Mouse (Mus musculus) C2C12 (cell line): ENCODE results near the gene Hp. TPM values are rescaled to one million over a fixed set of nuclear protein-coding genes. Genes with fewer than 3 reads are reported as not detected.

ENCODE experiments used
- H3K27me3 ChIP-seq: one replicate; pipeline ENCODE4 v1.6.1; 2011; ENCODE audit not compliant: control insufficient read depth, insufficient read depth, insufficient read length
- H3K36me3 ChIP-seq: one replicate; pipeline ENCODE4 v1.6.1; 2011; ENCODE audit not compliant: control insufficient read depth, insufficient read depth
- H3K4me3 ChIP-seq: one replicate; pipeline ENCODE4 v1.5.1; 2011; ENCODE audit warnings: mild to moderate bottlenecking, control low read depth; ENCODE audit not compliant: poor library complexity, insufficient read depth, severe bottlenecking
- H3K79me2 ChIP-seq: one replicate; pipeline ENCODE4 v1.6.1; 2011; ENCODE audit not compliant: control insufficient read depth, insufficient read depth
- H3K79me3 ChIP-seq: one replicate; pipeline ENCODE4 v1.6.1; 2011; ENCODE audit warnings: low read depth, control low read depth
- H3ac ChIP-seq: one replicate; pipeline ENCODE3; 2011; ENCODE audit warnings: low read depth; ENCODE audit not compliant: control insufficient read depth, insufficient read length
- CEBPB ChIP-seq: IDR thresholded peaks from one replicate; pipeline ENCODE4 v1.6.1; 2011; ENCODE audit warnings: low read depth, mild to moderate bottlenecking, control low read depth, moderate library complexity
- CTCF ChIP-seq: IDR thresholded peaks from one replicate; pipeline ENCODE4 v1.5.1; 2011; ENCODE audit not compliant: control insufficient read depth, insufficient read depth, insufficient read length
- FOSL1 ChIP-seq: IDR thresholded peaks from one replicate; pipeline ENCODE4 v1.8.0; 2011; ENCODE audit warnings: mild to moderate bottlenecking, low read length; ENCODE audit not compliant: poor library complexity, insufficient read depth, severe bottlenecking
- MAX ChIP-seq: IDR thresholded peaks from one replicate; pipeline ENCODE4 v1.6.1; 2011; ENCODE audit warnings: mild to moderate bottlenecking, control low read depth
- MYOD1 ChIP-seq: IDR thresholded peaks from one replicate; pipeline ENCODE4 v1.6.1; 2011; ENCODE audit warnings: low read depth; ENCODE audit not compliant: control insufficient read depth, insufficient read length
- MYOG ChIP-seq: IDR thresholded peaks from one replicate; pipeline ENCODE4 v1.6.1; 2011; ENCODE audit not compliant: control insufficient read depth, insufficient read length; ENCODE audit errors: extremely low read depth
- USF1 ChIP-seq: IDR thresholded peaks from one replicate; pipeline ENCODE4 v1.6.1; 2011; ENCODE audit warnings: low read depth, mild to moderate bottlenecking, control low read depth, moderate library complexity
- polyA plus RNA-seq: library from polyadenylated mRNA; unstranded; fragments of >200 nt; fragmentation: generic; extraction: Trizol; gene quantifications from one replicate; pipeline ENCODE4 v1.2.1, GENCODE M21; 2012; ENCODE audit warnings: missing spikeins

Gene Hp
- polyA plus RNA-seq, 1 experiment = not detected

- peak within 1 kb of the TSS; percentile 50 for H3K4me3 ChIP-seq
- H3K36me3 ChIP-seq = no peaks in the 10 kb centered on the region
- H3K79me3 ChIP-seq = peaks cover 3% of the 10 kb centered on the region
- H3ac ChIP-seq = peak within 1 kb of the TSS; percentile 95
- peaks cover 7% of the 10 kb centered on the region for H3K79me2 ChIP-seq
- H3K27me3 ChIP-seq = peaks cover 4% of the 10 kb centered on the region
- no peak for TF ChIP-seq FOSL1
- no peak for TF ChIP-seq MAX
- no peak for TF ChIP-seq USF1
- TF ChIP-seq CTCF = no peak
- TF ChIP-seq MYOD1 = no peak
- TF ChIP-seq MYOG = no peak
- no peak for TF ChIP-seq CEBPB
These were observed 29.5 kb upstream of the Hp start, which contains the start of gene Dhodh for GRCm38 (mm10) chr8:109608271-109609152. Gene Dhodh (minus strand): TSS chr8:109608673.

DNA sequence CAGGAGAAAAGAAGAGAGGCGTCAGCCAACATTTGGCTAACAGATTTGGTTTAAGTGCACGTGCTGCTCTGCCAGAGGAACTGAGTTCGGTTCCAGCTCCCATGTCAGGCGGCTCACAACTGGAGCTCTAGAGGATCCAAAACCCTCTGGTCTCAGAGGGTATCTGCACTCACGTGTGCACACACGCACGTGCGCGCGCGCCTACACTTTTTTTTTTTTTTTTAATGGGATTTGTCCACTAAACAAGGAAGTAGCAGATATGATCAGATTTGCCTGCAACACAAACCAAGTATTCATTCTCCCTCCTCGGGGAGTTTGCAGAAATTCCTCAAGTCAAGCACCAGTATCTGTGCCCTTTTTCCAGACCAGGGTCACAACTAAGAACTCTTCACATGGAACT lies 28.7 kb upstream of the Hp start:
- Histone ChIP-seq H3K4me3 (peak overlapping the region; percentile 50), H3K36me3 (peaks cover 3% of the 10 kb centered on the region), H3ac (peak overlapping the region; percentile 95), H3K79me2 (peaks cover 7% of the 10 kb centered on the region), H3K27me3 (no peaks in the 10 kb centered on the region), H3K79me3 (peaks cover 3% of the 10 kb centered on the region)
- TF ChIP-seq FOSL1 = no peak
- TF ChIP-seq MAX = no peak
- TF ChIP-seq MYOG = no peak
- TF ChIP-seq CEBPB = no peak
- no peak for TF ChIP-seq USF1
- TF ChIP-seq MYOD1 = no peak
- no peak for TF ChIP-seq CTCF

- Histone ChIP-seq H3K36me3 (peaks cover 3% of the 10 kb centered on the region), H3ac (no peak overlapping the region), H3K79me3 (peaks cover 3% of the 10 kb centered on the region), H3K79me2 (peaks cover 7% of the 10 kb centered on the region), H3K4me3 (no peak overlapping the region), H3K27me3 (no peaks in the 10 kb centered on the region)
- TF ChIP-seq MYOG = no peak
- no peak for TF ChIP-seq MYOD1
- TF ChIP-seq MAX = no peak
- no peak for TF ChIP-seq USF1
- TF ChIP-seq CTCF = no peak
- TF ChIP-seq CEBPB = no peak
- TF ChIP-seq FOSL1 = no peak
These were observed 27.8 kb upstream of the Hp start for GRCm38 (mm10) chr8:109606725-109607124.

- Histone ChIP-seq H3K36me3 (peaks cover 25% of the 10 kb centered on the region), H3K4me3 (no peak overlapping the region), H3K79me3 (no peaks in the 10 kb centered on the region), H3ac (no peak overlapping the region), H3K27me3 (no peaks in the 10 kb centered on the region), H3K79me2 (no peaks in the 10 kb centered on the region)
- no peak for TF ChIP-seq USF1
- TF ChIP-seq CTCF = peak; percentile 91
These were observed 16.9 kb upstream of the Hp start for GRCm38 (mm10) chr8:109595854-109596253.

GRCm38 (mm10) chr8:109593117-109593788 lies 14.3 kb upstream of the Hp start:
- H3K27me3 ChIP-seq = no peaks in the 10 kb centered on the region
- H3K79me3 ChIP-seq = no peaks in the 10 kb centered on the region
- no peaks in the 10 kb centered on the region for H3K79me2 ChIP-seq
- H3K36me3 ChIP-seq = peaks cover 12% of the 10 kb centered on the region
- TF ChIP-seq USF1 (no peak), MAX (no peak), FOSL1 (no peak), CEBPB (no peak), MYOG (no peak), CTCF (no peak), MYOD1 (no peak)
- no peak overlapping the region for H3K4me3 ChIP-seq
- H3ac ChIP-seq = no peak overlapping the region

DNA sequence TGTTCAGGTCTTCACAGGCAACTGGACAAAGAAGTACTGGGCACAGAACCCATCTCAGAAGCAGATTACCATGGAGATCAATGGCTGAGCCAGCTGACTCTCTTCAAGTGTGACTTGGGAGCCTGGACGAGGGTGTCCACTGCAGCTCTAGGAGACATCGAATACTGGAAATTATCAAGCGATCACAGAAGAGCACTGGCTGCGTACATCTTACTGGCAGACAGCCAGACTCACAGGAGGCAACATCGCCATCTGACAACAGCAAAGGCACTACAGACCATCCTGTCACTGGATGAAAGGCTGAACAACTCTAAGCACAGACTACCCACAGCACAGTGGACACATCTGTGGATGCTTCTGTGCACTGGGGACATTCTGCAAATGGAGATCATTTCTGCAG lies 13.2 kb upstream of the Hp start:
- no peak for TF ChIP-seq MAX
- TF ChIP-seq CEBPB = no peak
- no peak for TF ChIP-seq MYOD1
- TF ChIP-seq CTCF = no peak
- TF ChIP-seq MYOG = no peak
- no peak for TF ChIP-seq USF1
- no peak for TF ChIP-seq FOSL1
- H3K36me3 ChIP-seq = peaks cover 12% of the 10 kb centered on the region
- no peaks in the 10 kb centered on the region for H3K79me3 ChIP-seq
- peaks cover 5% of the 10 kb centered on the region for H3K27me3 ChIP-seq
- H3ac ChIP-seq = no peak overlapping the region
- no peak overlapping the region for H3K4me3 ChIP-seq
- no peaks in the 10 kb centered on the region for H3K79me2 ChIP-seq
